Mouse (Mus musculus) MEL (cell line): ENCODE measurements around the gene H2-Eb1.

ENCODE experiments used
- BHLHE40 ChIP-seq: IDR thresholded peaks from 2 replicates; pipeline ENCODE4 v1.6.1; 2012; ENCODE audit warnings: low read depth, mild to moderate bottlenecking, inconsistent platforms, low read length, improper control_type of control experiment, borderline replicate concordance
- CHD2 ChIP-seq: IDR thresholded peaks from 2 replicates; pipeline ENCODE4 v1.6.1; 2011; ENCODE audit warnings: low read length, improper control_type of control experiment
- CTCF ChIP-seq, 3 experiments: IDR thresholded peaks in 2 of 3; conservative IDR thresholded peaks in 1 of 3; 2 replicates each; pipeline ENCODE4 v1.5.1; 2011 to 2012; ENCODE audit warnings: low read length in 3 of 3, low read depth in 2 of 3, mild to moderate bottlenecking in 2 of 3, improper control_type of control experiment in 1 of 3, inconsistent platforms in 1 of 3, mixed read lengths in 1 of 3, moderate library complexity in 1 of 3; ENCODE audit not compliant: control insufficient read depth in 1 of 3, insufficient read depth in 1 of 3, poor library complexity in 1 of 3, severe bottlenecking in 1 of 3
- EP300 ChIP-seq, 2 experiments: IDR thresholded peaks; 2 replicates each; pipeline ENCODE4 v1.6.1; 2011; ENCODE audit warnings: improper control_type of control experiment in 2 of 2, low read length in 2 of 2, low read depth in 1 of 2, mild to moderate bottlenecking in 1 of 2
- GABPA ChIP-seq: IDR thresholded peaks from 2 replicates; pipeline ENCODE4 v1.6.1; 2012; ENCODE audit warnings: low read depth, mild to moderate bottlenecking, inconsistent platforms, low read length, improper control_type of control experiment, moderate library complexity
- HCFC1 ChIP-seq: IDR thresholded peaks from 2 replicates; pipeline ENCODE4 v1.6.1; 2012; ENCODE audit warnings: low read depth, mild to moderate bottlenecking, inconsistent platforms, low read length, improper control_type of control experiment, moderate library complexity
- KAT2A ChIP-seq: conservative IDR thresholded peaks from 2 replicates; pipeline ENCODE4 v1.6.1; 2012; ENCODE audit warnings: low read depth, low read length, improper control_type of control experiment, inconsistent platforms
- MAX ChIP-seq: IDR thresholded peaks from 2 replicates; pipeline ENCODE4 v1.6.1; 2011; ENCODE audit warnings: low read length, improper control_type of control experiment
- RCOR1 ChIP-seq: IDR thresholded peaks from 2 replicates; pipeline ENCODE4 v1.6.1; 2012; ENCODE audit warnings: low read depth, mild to moderate bottlenecking, inconsistent platforms, low read length, improper control_type of control experiment
- ZMIZ1 ChIP-seq: IDR thresholded peaks from 2 replicates; pipeline ENCODE4 v1.6.1; 2012; ENCODE audit warnings: low read depth, mild to moderate bottlenecking, inconsistent platforms, low read length, improper control_type of control experiment, moderate library complexity

DNA sequence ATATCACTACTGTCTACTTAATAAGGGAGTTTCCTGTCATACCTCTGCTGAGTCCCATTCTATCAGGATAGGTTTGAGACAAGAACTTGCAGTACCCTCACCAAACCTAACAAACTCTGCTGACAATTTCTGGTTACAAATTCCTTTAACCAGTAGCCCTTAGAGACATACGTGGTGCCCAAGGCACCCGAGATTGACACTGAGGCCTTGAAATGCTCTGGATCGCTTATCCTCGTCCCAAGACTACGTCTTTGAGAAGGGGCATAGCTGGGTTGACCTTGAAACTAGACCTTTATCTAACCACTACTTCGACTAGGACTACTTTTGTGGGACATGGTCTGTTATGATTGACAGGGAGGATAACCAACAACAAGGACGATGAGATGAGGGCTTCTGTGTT lies 39.8 kb downstream of the H2-Eb1 start:
- no peak for TF ChIP-seq RCOR1
- TF ChIP-seq HCFC1 = no peak
- no peak for TF ChIP-seq EP300 (IDR thresholded peaks at IDR 0.05; ENCODE audit: low read depth in 1 of 2, low read length in 2 of 2)
- no peak for TF ChIP-seq BHLHE40
- no peak for TF ChIP-seq GABPA
- TF ChIP-seq CTCF (IDR thresholded peaks at IDR 0.05 in 2 of 3, conservative IDR thresholded peaks at IDR 0.05 in 1 of 3; ENCODE audit: control insufficient read depth in 1 of 3, insufficient read depth in 1 of 3, low read depth in 2 of 3, low read length in 3 of 3, poor library complexity in 1 of 3, severe bottlenecking in 1 of 3) = no peak
- no peak for TF ChIP-seq CHD2
- no peak for TF ChIP-seq MAX
- TF ChIP-seq ZMIZ1 = no peak
- TF ChIP-seq KAT2A = no peak
